Mouse (Mus musculus) lung, embryonic 16.5 days (tissue): ENCODE data around the gene Chd6. TPM values are rescaled to one million over a fixed set of nuclear protein-coding genes. Genes with fewer than 3 reads are reported as not detected.

ENCODE experiments used
- polyA plus RNA-seq: library from polyadenylated mRNA; unstranded; fragments of >200 nt; fragmentation: Nextera tagmentation; extraction: Ambion mirVana; gene quantifications from 2 replicates; pipeline ENCODE4 v1.2.1, GENCODE M21; 2015

Gene Chd6
- polyA plus RNA-seq, 1 experiment from 2014 or later, result 33.8 TPM

Other genes starting within 250 kb of the Chd6 start
- gene Zhx3, start 236.1 kb downstream of the Chd6 start, polyA plus RNA-seq, result 11.4 and 12.3 TPM in 2 replicates
- 3.6 and 3.9 TPM in 2 replicates for gene Lpin3, start 228.4 kb downstream of the Chd6 start, polyA plus RNA-seq
- 6.6 and 8.2 TPM in 2 replicates for gene Emilin3, start 196.7 kb downstream of the Chd6 start, polyA plus RNA-seq